In the genomic region with DNA sequence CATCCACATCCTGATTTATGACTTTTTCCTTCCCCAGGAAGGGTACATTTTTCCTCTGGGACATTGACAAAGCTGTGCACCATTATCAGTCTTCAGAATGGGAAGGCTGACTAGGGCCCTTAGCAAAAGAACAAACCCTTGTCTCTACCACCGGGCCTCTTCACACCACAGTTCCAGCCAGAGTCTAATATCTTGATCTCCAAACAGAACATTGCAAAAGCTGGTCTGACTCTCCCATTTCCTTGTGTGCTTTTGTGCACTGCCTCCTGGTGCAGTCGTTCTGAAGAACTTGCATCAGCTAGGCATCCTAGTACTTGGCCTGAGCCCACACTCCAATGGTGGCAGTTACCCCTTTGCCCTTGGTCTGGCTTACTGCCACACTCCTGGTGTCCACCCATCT, we compare ENCODE assay signal across 15 mouse cellular contexts.
"Had no signal": no experiment of that assay in that cellular context is flagged by ENCODE, and none has a peak within 500 bp of the region (broad histone marks: within the 10 kb centered on the region; RNA-seq: fewer than 3 reads in every experiment).

No protein-coding gene starts in this region.

- H3K27ac ChIP-seq: kidney, postnatal 0 days; layer of hippocampus, adult 2 months; limb, embryonic 15.5 days; liver, embryonic 14.5 days; midbrain, embryonic 10.5 days; midbrain, embryonic 13.5 days had no signal

- H3K4me2 ChIP-seq: limb, embryonic 15.5 days; liver, embryonic 11.5 days; midbrain, embryonic 13.5 days had no signal

- ATAC-seq: intestine, postnatal 0 days; liver, postnatal 0 days; midbrain, embryonic 13.5 days had no signal

- H3K36me3 ChIP-seq: limb, embryonic 15.5 days; midbrain, embryonic 10.5 days; midbrain, embryonic 13.5 days had no signal

- H3K4me1 ChIP-seq: midbrain, embryonic 13.5 days had no signal

- H3K9me3 ChIP-seq: limb, embryonic 15.5 days; megakaryocyte, embryonic 14.5 days; midbrain, embryonic 10.5 days; midbrain, embryonic 13.5 days had no signal

- H3K4me3 ChIP-seq: layer of hippocampus, adult 2 months; limb, embryonic 15.5 days; megakaryocyte, embryonic 14.5 days; midbrain, embryonic 10.5 days; midbrain, embryonic 13.5 days had no signal

- H3K9ac ChIP-seq: limb, embryonic 15.5 days; liver, embryonic 14.5 days; liver, postnatal 0 days; midbrain, embryonic 13.5 days had no signal

- DNase-seq: kidney, adult 2 months; kidney, postnatal 25 days; layer of hippocampus, adult 9-11 months; liver, postnatal 0 days; thymus, adult 18-20 months; thymus, postnatal 25 days had no signal
